Mouse (Mus musculus) telencephalon, adult 2 months (tissue): ENCODE results near the gene Pmfbp1.
A peak's percentile ranks its signal among the peaks of the same experiment; 100 is the strongest.

ENCODE experiments used
- DNase-seq: peaks from one replicate; pipeline ENCODE4 v3.0.0-alpha.2; 2011; ENCODE audit warnings: low read depth, low spot score

Pmfbp1 gene

DNA sequence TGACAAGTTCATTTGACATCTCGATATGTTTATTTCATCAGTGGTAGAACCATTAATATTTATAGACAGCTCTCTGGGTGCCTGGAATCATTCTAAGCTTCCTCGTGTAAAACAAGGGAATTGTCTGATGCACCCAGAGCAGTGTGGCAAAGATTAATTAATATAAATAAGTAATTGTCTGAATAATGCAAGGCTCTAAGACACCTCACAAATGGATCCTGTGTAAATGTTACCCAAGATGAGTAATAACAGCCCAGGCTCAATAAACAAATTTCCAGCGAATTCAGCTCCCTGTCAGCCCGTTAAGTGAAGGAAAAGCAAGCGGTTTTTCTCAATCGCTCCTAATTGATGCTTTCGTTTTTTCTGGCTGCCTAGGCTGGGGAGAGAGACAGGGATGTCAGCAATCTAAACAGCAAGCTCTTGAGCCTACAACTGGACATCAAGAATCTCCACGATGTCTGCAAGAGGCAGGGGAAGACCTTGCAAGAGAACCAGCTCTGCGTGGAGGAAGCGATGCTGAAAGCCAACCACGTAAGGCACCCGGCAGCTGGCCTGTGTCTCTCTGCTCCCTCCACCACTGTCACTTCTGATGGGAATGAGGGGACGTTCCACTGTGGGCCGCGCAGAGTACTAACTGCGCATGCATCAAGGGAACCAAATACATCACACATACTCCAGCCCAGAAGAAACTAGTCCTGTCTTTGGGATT, 5.3 kb downstream of the Pmfbp1 start:
- DNase-seq: no peak

DNA sequence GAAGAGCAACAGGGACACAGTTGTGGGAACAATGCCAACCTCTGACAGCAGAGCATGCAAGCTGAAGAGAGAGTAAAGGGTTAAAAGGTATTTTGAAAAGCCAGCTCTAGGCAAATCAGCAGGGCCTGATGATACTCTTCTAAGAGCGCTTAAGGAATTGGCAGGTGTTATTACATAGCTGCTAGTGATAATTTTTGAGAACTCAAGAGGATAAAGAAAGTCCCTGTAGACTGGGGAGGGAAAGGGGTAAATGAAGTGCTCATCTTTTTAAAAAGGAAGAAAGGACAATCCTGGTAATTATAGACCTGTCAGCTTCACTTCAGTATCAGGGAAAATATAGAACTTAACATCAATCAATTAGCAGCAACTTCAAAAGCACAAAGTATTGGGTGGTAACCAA, 9.7 kb downstream of the Pmfbp1 start:
- no peak for DNase-seq

DNA sequence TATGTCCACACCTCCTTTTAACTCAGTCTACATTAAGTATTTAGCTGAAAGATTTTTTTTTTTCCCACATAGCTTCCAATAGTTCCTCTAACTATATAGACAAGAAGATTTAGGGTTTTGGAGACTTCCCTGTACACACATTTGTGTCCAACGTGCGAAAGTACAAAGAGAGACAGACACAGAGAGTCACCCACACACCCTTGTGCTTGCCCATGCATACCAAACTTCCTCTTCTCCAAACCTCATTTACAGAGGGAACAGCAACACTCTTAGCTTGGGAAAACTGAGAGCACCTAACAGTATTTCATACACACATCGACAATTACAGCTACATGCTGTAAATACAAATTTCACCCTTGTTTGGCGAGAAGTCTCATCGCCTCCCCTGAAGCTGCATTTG, 11.7 kb downstream of the Pmfbp1 start:
- DNase-seq: no peak

DNA sequence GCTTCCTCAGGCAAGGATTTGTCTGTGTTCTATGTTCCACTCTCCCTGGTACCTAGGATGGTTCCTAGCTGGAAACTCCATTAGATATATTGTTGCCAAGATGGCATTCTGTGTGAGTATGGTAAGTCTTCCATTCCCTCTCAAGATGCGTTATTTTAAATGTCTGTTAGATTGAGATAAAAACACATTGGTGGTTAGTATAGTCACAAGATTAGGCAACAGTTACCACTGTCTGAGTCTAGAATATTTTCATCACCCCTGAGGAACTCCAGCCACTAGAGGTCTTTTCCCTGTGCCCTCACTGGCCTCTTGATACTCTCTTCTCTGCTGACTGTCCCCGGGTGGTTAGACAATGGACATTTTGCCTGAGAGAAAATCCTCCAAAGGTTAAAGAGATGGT, 30.2 kb downstream of the Pmfbp1 start:
- DNase-seq: no peak

DNA sequence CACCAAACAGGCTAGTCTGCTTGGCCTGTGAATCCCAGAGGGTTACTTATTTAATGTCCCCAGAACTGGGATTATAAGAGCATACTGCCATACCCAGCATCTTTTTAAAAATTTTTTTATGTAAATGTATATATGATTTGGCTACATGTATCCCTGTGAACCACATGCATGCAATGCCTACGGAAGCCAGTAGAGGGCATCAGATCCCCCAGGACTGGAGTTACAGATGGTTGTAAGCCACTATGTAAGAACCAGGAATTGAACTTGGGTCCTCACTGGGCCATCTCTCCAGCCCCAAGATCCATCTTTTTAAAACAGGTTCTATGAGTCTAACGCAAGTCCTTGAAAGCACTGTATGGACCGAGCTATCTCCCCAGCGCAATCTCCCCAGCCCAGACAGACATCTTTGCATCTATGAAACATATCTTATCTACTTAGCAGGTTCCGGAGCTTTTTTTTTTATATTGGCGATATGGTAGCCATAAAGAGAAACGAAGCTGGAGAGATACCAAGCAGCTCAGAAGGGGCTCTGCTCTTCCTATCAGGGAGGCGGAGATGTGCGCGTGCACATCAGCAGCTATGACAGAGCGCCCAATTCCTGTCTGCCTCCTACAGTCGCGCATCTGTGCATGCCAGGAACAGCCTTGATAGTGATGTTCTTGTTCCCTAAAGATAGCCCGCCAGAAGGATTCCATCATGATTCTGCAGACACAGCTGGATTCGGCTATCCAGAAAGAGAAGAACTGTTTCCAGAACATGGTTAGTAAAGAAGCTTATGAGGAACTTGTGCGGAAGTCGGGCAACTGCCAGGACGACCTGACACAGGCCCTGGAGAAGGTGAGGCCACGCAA, 41.5 kb downstream of the Pmfbp1 start:
- no peak for DNase-seq

DNA sequence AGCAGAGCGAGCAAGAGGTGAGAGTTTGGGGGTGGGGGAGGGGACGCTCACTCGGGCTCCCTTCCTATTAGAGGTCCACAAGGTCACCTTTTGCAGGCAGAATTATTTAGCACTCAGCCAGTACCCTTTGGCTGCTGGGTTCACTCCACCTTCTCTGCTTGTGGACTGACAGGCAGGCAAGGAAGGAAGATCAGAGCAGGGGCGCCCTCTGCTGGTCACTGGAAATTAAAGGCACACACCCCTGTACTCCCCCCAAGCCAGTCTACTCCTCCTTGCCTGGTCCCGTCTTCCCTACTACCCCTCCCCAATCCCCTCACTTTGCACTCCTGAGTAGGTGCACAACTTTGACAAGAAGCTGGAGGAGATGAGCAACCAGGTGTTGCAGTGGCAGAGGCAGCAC, 42.9 kb downstream of the Pmfbp1 start:
- DNase-seq: peak; percentile 39

DNA sequence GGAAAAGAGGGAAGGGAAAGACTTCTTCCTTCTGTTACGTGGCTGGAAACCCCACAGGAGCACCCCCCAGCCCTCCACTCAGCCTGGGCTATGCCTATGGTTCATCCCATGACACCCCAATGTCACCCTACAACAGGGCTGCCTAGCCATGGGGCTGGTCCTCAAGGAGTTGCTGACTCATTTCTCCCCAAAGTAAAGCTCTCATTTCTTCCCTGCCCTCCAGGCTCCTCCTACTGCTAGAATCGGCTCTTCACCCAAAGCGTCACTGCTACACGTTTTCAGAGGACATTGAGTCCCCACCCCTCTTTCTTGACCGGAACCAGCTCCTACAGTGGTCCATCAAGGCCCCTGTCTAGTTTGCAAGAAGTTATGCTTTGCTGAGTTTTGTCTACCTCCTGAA, 48.3 kb downstream of the Pmfbp1 start:
- DNase-seq: no peak

DNA sequence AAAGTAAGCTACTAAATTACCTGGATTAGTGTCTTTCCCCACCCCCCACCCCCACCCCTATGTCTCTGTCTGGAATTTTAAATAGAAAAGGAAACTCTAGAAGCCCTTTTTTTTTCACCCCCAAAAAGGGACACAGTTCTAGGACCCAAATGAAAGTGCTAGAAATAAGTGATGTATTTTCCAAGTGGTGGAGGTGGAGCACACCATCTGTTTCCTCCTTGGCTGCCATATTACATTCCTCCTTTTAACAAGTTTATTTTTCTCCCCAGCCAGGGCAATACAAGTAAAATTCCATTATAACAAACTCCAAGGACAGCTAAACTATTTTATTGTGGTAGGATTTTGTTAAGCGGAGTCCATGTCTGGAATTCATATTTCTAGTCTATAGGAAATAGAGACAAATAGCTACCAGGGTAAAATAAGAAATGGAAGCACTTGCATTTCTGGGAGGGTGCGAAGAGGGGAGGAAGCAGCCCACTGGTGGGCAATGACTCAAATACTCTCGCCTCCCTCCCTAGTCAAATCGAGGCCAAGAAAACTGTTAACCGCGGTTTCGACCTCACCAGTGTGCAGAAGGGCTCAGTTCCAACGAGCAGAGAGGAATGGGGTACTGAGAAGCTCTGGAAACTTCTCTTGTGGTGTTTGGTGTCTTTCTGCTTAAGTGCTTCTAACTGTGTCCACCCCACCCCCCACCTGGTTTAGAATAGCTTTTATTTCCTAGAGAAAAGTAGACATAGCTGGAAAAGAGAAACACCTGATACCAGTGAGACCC, 49.1 kb downstream of the Pmfbp1 start:
- DNase-seq: peak; percentile 81

DNA sequence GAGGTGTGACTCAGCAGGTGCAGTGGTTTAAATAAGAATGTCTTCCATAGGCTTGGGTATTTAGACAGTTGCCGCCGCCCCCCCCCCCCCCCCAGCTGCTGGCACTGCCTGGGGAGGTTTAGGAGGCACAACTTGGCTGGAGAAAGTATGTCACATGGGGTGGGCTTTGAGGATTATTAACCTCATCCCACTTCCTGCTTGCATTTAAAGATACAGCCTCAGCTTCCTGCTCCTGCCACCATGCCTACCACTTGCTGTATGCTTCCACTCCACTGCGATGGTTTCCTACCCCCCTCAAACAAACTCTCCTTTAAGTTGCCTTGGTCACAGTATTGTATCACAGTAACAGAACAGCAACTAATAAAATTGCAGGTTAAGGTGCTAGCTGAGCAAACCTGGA, 50.2 kb downstream of the Pmfbp1 start:
- no peak for DNase-seq

DNA sequence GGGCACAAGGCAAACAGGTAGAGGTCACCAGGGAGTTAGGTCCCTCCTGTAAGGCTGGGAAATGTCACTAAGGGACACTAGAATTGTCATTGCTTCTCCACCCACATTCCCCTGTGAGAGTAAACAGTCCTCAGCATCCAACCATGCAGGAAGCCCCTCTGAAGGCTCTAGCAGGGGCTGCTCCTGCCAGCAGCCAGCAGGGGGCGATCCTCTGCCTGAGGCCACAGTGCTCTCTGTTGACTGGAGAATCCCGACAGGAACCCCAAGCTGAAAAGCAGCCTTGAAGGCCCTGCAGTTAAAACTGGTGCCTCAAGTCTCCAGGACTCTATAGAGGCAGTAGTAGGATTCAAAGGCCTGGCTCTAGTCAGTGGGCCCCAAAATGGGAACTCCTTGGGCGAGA, 57.8 kb downstream of the Pmfbp1 start:
- DNase-seq: no peak

DNA sequence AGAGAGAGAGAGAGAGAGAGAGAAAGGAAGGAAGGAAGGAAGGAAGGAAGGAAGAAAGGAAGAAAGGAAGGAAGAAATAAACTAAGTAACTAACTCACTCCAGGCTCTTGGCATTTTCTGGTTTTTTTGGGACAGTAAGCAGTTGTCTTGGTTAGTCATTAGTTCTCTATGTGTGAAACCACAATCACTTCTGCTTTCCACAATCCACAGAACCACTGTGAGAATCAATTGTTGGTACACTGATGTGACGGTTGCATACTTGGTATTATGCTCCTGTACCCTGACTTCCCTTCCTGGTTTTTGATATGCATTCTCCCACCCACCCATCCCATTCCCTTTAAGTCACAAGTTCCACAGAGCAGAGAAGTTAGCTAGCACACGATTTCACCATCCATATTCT, 70.1 kb downstream of the Pmfbp1 start:
- no peak for DNase-seq

DNA sequence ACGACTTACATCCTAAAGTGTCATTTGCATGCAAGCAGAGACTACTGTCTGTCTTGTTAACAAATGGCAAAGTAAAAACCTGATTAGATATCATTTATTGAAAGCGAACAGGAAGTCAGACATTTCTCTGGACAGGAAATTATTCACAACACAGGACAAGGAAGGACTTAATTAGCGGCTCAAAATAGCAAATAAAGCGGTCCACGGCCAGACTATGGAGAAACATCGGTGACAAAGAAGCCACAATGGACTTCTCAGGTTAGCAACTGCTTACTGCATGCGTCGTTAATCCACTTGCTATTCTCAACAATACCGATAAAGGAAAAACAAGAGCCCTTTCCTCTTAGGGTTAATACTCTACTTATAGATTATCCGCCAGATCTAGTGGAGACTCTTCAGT, 70.9 kb downstream of the Pmfbp1 start:
- DNase-seq: no peak

DNA sequence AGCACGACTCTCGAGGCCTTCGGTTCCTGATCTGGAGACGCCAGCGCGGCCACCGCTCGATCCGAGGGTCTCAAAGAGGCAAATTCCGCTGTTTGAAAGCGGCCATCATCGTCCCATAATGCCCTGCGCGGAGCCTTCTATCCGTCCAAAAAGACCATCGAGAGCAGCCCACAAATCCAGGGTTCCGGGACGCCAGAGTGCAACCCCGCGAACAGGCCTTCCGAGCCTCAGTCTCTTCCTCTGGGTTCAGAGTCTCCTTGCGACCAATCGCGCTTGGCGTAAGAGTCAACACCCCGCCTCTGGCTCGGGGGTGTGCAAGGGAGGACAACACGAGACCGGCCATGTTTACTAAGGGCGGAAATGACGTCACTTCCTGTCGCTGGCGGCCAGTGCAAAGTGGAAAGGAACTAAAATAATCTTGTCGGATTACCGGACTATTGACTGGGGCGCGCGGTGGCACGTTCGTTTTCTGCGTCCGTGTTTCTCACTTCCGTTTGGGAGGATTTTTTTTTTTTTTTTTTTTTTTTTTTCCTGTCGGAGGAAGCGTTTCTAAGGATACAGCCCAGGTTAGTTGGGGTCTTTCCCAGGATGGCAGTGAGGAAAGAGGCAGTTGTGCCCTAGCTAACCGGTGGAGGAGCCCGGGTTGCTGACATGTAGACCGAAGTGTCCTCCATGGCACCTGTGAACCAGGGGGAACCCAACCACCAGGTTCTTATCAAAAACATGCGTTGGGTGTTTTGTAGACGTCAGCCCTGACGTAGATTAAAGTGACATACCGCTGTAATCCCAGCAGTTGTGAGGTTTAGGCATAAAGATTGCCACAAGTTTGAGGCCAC, 71.9 kb downstream of the Pmfbp1 start, which contains the start of the genes Dhx38 and Txnl4b:
TSS of gene Dhx38 (minus strand) at position 364 of the 836 bp plus-strand sequence.
TSS of gene Txnl4b (plus strand) at position 395 of the 836 bp plus-strand sequence.
- DNase-seq: peak; percentile 100

DNA sequence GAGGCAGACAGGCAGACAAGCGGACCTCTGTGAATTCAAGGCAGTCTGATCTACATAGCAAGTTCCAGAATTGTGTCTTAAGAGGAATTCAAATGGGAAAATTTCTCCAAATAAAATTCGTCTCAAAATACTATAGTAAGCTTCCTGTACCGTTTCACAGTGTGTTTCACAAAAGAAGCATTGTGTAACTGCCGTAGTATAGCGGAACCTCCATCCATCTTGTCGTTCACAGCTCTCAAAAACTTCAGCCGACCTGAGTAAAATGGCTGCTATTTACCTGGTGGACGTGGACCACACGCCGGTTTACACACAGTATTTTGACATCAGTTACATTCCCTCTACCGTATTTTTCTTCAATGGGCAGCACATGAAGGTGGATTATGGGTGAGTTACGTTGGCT, 77.3 kb downstream of the Pmfbp1 start:
- no peak for DNase-seq

DNA sequence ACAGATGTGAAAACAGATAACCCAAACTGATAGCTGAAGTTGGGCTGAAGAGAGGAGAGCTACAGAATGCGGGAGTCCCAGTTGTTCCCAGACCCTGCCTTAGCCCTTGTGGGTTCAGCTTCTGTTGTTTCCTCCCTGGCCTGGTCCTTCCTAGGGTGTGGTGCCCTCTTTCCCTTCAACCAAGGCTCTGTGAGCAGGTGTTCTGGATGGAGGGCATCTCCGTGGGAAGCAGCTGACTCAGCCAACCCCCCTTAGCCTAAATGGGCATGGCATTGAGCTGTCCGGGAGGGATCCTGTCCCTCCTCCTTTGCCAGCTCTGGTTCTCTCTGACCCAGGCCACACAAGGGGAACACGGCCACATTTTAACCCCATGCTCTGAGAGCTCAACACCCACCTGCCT, 82.5 kb downstream of the Pmfbp1 start:
- DNase-seq: no peak

DNA sequence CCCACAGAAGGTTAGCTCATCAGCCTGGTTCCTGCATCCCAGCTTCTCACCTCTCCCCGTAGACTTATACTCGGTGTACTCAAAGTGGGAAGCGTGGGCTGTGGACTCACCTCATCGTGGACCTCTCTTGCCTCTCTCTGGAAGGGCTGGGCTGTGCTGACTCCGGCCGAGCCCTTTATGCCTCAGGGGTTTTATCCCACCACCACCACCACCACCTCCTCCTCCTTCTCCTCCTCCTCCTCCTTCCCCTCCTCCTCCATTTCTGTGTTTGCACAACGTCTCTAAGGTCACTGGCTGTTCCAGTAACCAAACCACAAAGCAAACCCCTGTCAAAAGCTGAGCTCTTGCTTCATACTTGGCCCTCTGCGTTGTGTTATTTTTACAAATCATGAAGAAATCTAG, 85.1 kb downstream of the Pmfbp1 start, which contains the start of gene Hp:
TSS of gene Hp (minus strand) at position 273 of the 402 bp plus-strand sequence.
- DNase-seq: no peak

DNA sequence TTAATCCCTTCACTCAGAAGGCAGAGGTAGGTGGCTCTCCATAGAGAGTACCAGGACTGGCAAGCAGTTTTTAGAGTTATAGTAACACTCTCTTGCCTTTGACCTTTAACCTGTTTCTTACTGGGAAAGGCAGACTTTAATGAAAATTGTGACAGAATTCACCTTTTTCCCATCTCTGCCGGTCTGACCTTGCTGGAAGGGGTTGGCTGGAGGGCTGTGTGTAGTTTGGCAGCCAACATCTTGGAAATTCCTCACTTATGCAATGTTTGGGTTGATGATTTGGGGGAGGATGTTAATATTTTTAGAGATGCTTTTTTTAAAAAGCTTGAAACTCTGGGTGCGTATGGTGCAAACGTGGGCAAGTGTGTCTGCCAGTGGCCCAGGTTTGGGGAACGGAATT, 90.5 kb downstream of the Pmfbp1 start:
- DNase-seq: no peak

DNA sequence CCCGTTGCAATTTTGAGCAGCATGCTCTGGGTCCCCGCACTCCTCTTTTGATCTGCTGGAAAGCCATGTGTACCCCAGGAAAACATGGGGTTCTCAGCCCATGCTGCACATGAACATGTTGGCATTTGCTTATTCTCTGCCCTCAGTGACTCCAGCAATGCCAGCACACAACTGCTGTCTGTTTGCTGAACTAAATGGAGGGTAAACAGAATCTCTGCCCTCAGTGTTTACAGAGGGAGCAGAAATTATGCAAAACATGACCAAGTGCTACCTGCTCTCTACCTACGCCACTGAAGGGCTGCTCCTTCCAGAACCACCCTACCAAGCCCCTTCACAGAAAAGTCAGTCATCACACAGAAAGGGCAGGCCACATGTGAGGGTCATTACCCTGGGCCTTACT, 91.0 kb downstream of the Pmfbp1 start:
- no peak for DNase-seq

DNA sequence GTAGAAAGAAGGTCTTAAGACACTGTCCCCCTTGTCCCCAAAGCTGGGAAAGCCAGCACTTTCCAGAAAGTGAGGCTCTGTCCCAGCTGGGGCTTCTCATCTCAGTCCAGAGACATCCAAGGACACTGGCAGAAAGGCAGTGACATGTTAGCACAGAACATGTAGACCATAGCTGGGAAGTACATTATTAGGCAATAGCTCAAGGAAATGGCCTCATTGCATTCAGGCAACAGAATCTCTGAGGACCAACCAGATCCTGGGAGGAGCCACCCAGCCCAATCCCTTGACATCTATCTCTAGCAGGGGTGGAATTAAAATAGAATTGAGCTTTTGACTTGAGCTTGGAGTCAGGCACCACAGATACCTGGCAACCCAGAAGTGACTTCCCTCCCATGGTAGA, 91.8 kb downstream of the Pmfbp1 start:
- DNase-seq: no peak

DNA sequence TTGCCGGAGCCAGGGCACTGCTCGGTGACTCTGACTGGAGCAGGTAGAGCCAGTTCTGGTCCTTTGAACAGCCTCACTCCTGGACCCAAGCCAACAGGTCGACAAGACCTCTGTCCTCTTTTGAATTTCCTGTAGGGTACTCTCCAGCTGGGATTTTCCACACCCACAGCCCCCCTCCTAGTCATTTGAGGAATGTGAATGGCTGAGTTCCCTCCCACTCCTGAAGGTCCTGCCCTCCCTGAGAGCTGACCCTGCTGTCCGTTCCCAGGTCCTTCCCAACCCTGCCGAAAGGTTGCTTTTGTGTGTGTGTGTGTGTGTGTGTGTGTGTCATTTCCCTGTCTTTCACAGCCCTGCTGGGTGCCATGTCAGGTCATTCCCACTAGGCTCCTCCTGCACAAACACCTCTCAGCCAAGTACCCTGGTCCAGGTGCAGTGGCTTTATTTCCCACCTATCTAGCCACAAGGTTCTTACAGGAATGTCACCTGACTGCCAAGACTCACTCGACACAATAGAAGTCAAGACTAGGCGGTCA, 93.2 kb downstream of the Pmfbp1 start:
- DNase-seq: no peak

DNA sequence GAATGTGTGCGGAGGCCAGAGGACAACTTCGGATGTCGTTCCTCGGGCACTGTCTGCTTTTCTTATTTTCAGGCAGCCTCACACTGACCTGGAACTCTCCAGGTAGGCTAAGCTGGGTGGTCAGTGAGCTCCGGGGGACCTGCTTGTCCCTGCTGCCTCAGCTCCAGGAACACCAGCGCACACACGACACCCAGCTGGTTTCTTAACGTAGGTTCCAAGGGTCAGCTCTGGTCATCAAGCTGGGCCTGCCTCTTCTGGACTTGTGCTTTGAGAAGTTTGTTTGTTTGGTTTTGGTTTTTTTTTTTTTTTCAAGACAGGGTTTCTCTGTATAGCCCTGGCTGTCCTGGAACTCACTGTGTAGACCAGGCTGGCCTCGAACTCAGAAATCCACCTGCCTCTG, 97.1 kb downstream of the Pmfbp1 start:
- no peak for DNase-seq
